Mouse (Mus musculus): ENCODE data around the gene Gm21721.
"Not testable (repeated sequence)": the region's sequence is repeated elsewhere in the genome, so short reads cannot be mapped to it uniquely, and the experiment has no call there.

Gene Gm21721

GRCm38 (mm10) chrY:9202090-9202489, at the start of gene Gm21721:
Gene Gm21721 (minus strand): TSS chrY:9202190.
- DNase-seq = not testable (repeated sequence)
